Mouse (Mus musculus) inflammation-experienced regulatory T-cells, adult 6 months (primary cell): Measurements from ENCODE around the gene Mier2. TPM values are rescaled to one million over a fixed set of nuclear protein-coding genes. Genes with fewer than 3 reads are reported as not detected.
A peak's percentile ranks its signal among the peaks of the same experiment; 100 is the strongest.

Experiments used
- ATAC-seq: one replicate; pipeline ENCODE4 v1.8.0; 2017
- polyA plus RNA-seq, 3 experiments: library from polyadenylated mRNA; unstranded; fragments of 100-300 nt; shearing (Covaris generic); gene quantifications; one replicate each; pipeline ENCODE4 v1.2.1; 2017

Mier2 gene
- polyA plus RNA-seq, result 10 to 100 TPM; 11.6 to 15.0 (median 13.1) TPM

DNA sequence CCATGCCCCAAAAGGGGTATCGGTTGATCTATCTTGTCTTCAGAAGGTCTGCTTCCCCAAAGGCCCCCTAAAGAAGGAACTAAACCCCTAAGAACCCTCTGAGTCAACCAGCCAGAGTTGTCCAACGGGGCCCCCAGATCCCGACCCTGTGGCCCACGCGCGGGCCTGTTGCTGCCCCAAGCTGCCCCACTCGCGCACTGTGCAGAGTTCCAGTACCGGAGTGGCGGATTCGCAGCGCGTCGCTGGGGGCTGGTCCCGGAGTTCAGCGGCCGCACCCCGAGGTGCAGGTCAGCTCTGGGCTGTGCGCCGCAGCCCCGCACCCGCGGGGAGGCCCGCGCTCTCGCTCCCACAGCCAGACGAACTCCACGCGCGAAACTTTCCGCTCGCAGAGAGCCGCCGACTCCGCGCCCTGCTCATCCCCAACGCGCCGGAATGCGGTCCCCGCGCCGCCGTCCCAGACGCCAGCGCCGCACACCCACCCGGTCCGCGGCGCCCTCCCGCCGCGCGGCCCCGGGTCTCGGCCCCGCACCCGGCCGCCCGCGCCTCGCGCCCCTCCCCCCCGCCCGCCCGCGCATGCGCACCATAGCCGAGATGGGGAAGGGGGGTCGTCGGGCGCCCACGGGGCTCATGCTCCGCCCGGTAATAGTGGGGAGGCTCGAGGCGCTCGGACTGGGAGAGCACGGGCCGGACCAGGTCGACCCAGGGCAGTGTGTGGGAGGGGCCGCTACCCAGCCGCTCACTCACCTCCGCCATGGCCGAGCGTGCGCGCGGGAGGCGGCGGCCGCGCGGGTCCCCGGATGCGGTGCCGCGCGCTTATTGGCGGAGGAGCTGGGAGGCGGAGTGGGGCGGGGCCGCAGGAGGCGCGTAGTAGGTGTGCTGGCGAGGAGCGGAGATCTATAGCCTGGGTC, at the start of gene Mier2:
Mier2 (minus strand) TSS at position 870 of the 908 bp plus-strand sequence.
- peak; percentile 90 for ATAC-seq

- no peak for ATAC-seq
Measured at GRCm38 (mm10) chr10:79597936-79598230, 42.9 kb upstream of the Mier2 start.

- ATAC-seq, result no peak
Measured at GRCm38 (mm10) chr10:79597051-79597935, 42.3 kb upstream of the Mier2 start.

DNA sequence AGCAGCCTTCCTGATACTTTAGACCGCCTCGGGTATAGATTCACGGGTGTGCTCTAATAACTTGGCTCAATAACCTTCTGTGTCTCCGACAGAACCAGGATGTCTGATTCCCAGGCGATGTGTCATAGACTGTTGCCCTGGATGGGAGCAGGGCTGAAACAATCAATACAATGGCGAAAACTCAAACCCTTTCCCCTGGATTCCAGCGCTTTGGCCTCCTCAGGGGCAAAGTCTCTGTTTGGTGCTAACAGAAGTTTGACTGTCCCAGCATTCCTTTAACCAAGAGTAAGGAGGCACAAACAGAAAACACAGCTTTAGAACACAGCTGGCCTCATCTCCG, 40.6 kb upstream of the Mier2 start:
- no peak for ATAC-seq

DNA sequence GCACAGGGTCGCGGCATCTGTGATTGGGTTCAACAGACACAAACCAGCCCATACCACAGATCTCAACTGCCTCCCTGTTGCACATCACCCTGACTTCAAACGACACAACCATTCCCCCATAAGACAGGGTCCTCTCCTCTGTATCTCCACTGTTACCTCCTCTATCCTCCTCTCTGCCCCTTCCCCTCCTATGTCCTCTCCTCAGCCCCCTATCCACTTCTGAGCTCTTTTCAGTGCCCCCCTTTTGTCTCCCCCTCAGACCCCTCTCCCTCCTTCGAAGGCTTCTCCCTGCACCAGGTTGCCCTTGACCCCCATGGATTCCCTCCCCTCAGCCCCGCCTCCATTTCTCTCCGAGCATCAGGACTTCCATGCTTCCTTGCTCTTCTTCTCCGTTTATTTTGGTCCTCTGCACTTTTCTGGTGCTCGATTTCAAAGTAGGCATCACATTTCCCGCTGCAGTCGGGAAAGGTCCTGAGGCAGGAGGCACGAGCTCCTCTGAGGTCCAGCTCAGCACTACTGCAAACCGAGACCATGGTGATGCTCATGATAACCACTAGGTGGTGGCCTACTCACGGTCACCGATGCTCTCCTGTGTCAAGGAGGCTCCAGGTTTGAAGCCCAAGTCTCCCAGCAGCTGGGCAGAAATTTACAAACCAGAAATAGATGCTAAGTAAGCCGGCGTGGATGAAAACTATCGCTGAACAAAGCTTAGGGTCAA, 40.0 kb upstream of the Mier2 start:
- ATAC-seq, result peak; percentile 60

DNA sequence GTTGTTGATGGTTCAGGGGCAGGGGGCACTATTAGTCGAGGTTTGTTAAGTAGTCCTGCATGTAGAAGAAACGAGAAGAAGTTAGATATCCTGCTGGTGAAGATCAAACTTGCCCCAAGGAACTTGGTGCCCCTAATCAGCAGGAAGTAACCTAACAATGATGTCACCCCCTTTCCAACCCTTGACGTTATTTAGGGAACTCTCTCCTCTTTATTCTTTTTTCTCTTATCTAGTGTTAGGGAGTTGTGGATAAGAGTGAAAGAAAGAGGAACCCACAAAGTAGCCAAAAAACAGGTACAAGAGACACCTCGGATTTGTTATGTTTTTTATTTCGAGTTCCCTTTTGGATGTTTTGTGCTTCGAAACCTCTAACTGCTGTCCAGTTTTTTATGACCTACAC, 39.1 kb upstream of the Mier2 start:
- ATAC-seq, result no peak

- ATAC-seq, result no peak
Measured at GRCm38 (mm10) chr10:79590702-79591101, 35.7 kb upstream of the Mier2 start.

DNA sequence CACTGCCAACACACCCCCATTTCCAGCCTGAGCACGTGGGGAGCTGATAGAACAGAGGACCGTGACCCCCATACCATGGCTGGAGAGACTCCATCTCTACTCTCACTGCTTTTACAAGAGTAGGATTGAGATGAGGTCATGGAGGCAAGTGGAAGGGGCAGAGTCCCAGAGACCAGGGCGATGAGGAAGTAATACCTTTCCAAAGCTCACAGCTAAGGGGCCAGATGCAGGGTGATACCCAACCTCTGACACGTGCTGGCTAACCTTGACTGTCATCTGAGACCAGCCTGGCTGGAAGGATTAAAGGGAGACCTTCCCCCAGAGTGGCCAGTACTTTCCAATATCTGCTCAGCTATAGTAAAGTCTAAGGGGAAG, 32.7 kb upstream of the Mier2 start:
- ATAC-seq, result no peak

DNA sequence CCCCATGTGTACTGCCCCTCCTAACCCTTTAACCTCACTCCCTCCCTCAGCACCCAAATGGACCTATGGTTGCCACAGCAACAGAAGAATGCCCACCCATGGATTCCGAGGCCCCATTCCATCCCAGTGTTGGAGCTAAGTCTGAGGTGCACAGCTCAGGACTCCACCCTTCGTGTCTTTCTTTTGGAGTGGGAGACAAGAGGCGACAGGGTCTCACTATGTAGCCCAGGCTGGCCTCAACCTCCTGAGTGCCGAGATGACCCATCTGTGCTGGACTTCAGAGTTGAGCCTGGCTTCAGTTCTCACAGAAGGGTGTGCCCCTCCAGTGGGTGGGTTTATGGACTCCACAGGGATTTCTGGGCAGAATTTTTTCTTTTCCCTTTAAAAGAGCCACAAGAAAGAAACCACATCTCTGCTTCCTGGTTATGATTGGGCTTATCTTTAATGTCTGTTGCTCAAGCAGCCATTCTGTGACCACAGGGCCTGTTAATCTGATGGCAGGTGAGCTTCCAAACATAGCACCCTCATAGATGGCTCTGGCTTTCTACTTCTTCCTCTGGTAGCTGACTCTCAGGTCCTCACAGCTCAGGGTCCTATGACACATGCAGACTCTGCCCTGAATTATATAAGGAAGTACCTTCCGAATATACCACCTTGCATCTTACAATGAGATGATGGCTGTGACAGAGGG, 32.2 kb upstream of the Mier2 start, which contains the start of gene Theg:
Theg (minus strand) TSS at position 271 of the 691 bp plus-strand sequence.
- no peak for ATAC-seq

DNA sequence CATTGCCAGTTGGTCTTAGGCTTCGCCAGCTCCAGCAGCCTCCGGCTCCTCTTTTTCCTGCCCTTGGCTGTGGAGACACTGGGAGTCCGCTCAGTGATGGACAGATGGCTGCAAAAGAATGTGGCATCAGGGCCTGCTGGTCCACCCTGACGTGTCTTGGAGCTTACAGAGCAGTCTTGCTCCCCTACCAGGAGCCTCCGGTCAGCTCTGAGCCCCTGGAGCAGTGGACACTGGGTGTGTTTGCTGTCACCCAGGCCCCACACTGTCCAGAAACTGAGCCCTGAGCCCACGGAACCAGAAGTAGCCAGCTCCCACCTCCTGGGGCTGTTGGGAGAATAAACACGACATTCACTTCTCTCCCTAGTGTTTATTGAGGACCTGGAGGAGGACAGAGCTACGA, 31.2 kb upstream of the Mier2 start:
- no peak for ATAC-seq

DNA sequence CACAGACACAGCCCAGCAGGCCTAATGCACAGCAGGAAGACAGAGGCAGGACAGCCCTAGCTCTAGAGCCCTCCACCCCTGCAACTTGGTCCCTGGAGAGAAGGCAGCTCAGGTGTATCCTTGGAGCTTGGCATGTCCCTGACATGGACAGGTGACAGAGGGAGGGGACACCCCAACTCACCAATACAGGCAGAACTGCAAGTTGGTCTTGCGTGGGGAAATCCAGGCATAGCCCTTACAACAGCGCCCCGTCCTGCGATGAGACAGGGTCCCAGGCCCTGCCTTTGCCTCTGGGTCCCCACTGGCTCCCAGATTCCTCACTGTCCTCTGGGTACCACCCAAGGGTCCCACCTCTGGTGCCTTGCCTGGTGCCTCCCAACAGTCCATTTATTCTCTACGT, 30.7 kb upstream of the Mier2 start:
- ATAC-seq, result no peak

DNA sequence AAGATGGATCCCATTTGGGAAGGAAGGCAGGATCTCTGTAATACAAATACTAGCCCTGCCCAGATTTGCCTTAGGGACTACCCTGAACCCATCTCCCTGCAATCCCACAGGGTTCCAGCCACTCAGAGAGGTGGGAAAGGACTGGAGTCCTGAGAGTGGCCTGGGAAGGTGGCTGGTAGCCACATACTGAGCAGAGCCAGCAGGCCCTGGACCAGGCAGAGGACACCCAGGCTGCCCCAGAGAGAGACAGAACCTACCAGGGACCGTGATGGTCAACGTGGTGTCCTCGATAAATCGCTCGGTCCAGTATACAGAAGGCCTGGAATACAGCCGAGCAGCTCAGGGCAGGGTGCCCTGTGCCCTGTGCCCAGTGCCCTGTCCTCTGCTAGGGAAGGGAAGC, 30.1 kb upstream of the Mier2 start:
- no peak for ATAC-seq

DNA sequence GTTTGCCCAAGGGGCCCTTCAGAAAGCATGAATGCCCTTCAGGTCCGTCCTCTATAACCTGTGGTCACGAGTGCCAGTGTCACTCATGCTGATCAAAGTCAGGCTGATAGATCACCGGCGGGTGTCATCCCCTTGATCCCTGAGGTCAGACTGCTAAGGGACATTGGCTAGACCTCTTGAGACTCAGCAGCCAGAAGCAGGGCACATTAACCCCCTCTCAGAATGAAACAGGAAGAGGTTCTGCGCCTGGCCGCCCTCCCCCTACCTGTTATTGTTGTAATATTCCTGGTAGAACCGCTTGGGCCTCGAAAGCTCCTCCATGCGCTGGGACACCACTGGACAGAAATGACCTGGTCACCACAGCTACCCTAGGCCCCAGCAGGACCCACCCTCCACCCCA, 29.4 kb upstream of the Mier2 start:
- no peak for ATAC-seq

DNA sequence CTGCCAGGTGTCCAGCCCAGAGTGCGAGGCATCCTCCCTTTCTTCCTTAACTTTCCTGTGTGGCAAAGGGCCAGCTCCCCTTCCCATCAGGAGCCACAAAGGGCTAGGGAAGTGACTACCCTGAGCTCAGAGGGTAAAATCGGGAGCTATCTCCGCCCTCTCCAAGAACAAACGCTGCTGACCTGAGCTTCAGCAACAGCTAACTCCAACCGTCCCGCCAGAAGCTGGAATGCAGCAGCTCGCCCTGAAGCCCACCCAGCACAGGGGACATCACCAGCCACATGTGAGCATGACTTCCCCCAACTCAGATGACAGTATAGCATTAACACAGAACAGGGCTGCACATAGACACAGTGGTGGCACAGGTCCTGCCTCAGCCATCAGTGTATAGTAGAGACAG, 29.0 kb upstream of the Mier2 start:
- no peak for ATAC-seq

- no peak for ATAC-seq
Measured at GRCm38 (mm10) chr10:79581501-79581900, 26.5 kb upstream of the Mier2 start.

DNA sequence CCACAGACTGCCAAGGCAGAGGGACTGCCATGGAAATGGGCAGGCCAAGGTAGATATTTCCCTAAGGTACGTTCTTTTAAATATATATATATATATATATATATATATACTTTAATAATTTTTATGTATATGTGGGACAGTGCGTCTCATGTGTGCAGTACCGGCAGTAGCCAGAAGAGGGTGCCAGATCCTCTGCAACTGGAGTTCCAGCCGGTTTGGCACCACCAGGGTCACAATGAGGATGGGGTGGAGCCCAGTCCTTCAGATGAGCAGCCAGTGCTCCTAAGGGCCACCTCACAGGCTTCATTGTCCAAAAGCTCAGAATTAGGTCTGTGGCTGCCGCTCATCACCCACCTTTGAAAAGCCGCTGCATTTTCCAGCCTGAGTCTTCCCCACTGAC, 25.8 kb upstream of the Mier2 start:
- no peak for ATAC-seq

DNA sequence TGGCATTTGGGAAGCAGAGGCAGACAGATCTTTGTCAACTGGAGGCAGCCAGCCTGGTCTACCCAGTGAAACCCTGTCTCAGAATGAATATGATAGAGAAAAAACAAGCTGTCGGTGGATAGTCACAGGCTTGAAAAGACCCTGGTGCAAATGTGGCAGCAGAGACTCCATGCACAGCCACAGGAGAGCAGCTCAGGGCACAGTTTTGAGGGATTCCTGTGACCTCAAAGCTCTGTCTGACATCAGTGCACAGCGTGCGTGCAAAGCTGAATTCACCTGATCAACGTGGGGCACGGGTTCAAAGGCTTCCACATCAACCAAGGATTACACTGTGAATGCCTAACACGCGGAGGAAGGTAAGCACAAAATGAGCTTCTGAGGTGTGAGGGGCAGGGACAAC, 25.4 kb upstream of the Mier2 start:
- no peak for ATAC-seq

GRCm38 (mm10) chr10:79579781-79580180, 24.8 kb upstream of the Mier2 start:
- no peak for ATAC-seq

GRCm38 (mm10) chr10:79578891-79579290, 23.9 kb upstream of the Mier2 start:
- ATAC-seq, result no peak

- no peak for ATAC-seq
Measured at GRCm38 (mm10) chr10:79578276-79578675, 23.3 kb upstream of the Mier2 start.

DNA sequence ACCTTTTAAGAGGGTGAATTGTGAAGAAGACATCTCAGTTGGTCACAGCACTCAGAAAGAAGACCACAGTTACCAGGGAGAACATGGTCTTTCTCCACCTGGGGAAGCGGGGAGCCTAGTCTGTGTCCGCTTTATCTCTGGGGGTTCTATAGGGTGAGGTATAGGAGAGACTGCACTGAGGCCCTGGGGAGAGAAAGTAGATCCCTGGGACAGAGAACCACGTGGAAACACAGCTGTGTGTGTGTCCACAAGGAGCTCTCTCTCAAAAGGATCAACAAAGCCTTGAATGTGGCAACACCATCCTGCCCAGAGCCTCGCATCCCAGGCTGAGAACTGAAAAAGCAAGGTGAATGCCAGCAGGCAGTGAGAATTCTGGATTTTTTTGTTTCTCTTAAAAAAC, 22.4 kb upstream of the Mier2 start:
- no peak for ATAC-seq

GRCm38 (mm10) chr10:79575754-79576153, 20.8 kb upstream of the Mier2 start:
- ATAC-seq, result no peak

GRCm38 (mm10) chr10:79574796-79575195, 19.8 kb upstream of the Mier2 start:
- no peak for ATAC-seq
